ENCODE assay signal across 8 mouse cellular contexts in genomic region chr17:80471056-80471802, GRCm38 (mm10). TPM values are rescaled to one million over a fixed set of nuclear protein-coding genes. Genes with fewer than 3 reads are reported as not detected.
A peak's percentile ranks its signal among the peaks of the same experiment; 100 is the strongest.
DNase-seq lines count a peak whose midpoint lies in the region; ATAC-seq and TF ChIP-seq lines count a peak whose summit lies in the region.
"Had no signal": no experiment of that assay in that cellular context is flagged by ENCODE, and none has a peak within 500 bp of the region (broad histone marks: within the 10 kb centered on the region; RNA-seq: fewer than 3 reads in every experiment).

No protein-coding gene starts in this region.

- 41% methylated on average over 8 of the region's 8 CpGs for WGBS in kidney, embryonic 16.5 days
- 34% methylated on average over 8 of the region's 8 CpGs for WGBS in embryonic facial prominence, embryonic 14.5 days
- WGBS in midbrain, embryonic 13.5 days, result 32% methylated on average over 8 of the region's 8 CpGs

- H3K9ac ChIP-seq in kidney, embryonic 16.5 days (replicated peaks; ENCODE audit: low read length), result no peak overlapping the region
- 0 out of 2 replicates have a peak overlapping the region, but pooled peaks have one; percentile 14 for H3K9ac ChIP-seq in embryonic facial prominence, embryonic 14.5 days (ENCODE audit: low read depth, low read length)
- no peak overlapping the region for H3K9ac ChIP-seq in midbrain, embryonic 13.5 days (replicated peaks)

- H3K4me3 ChIP-seq in kidney, embryonic 16.5 days (ENCODE audit: low read length), result no peak overlapping the region
- no peak overlapping the region for H3K4me3 ChIP-seq in embryonic facial prominence, embryonic 14.5 days (ENCODE audit: low read depth, low read length)
- no peak overlapping the region for H3K4me3 ChIP-seq in midbrain, embryonic 13.5 days (replicated peaks)

- H3K27ac ChIP-seq in kidney, embryonic 16.5 days (ENCODE audit: low read length), result 0 out of 2 replicates have a peak overlapping the region, but pooled peaks have one; percentile 4
- no peak overlapping the region; the same call in 1 of the 2 replicates for H3K27ac ChIP-seq in embryonic facial prominence, embryonic 14.5 days (replicated peaks; ENCODE audit: low read depth, low read length)
- peak overlapping the region; percentile 59 for H3K27ac ChIP-seq in midbrain, embryonic 13.5 days
- H3K27ac ChIP-seq: kidney, postnatal 0 days had no signal

- no peak for DNase-seq in kidney, adult 11 months
- peak; percentile 64 for DNase-seq in brain, embryonic 14.5 days (ENCODE audit: low read depth)
- DNase-seq in embryonic facial prominence, embryonic 14.5 days (ENCODE audit: low spot score), result peak; percentile 39
- no peak for DNase-seq in right cerebral cortex, postnatal 10 days (ENCODE audit: low spot score in 2 of 2)
- DNase-seq in spleen, adult 18-20 months, result no peak

- H3K36me3 ChIP-seq in kidney, embryonic 16.5 days (ENCODE audit: insufficient read depth, low read length), result no peaks in the 10 kb centered on the region
- H3K36me3 ChIP-seq in embryonic facial prominence, embryonic 14.5 days (ENCODE audit: control insufficient read depth, insufficient read depth, low read length), result no peaks in the 10 kb centered on the region
- H3K36me3 ChIP-seq in midbrain, embryonic 13.5 days, result no peaks in the 10 kb centered on the region

- no peaks in the 10 kb centered on the region for H3K27me3 ChIP-seq in kidney, embryonic 16.5 days (ENCODE audit: insufficient read depth, low read length)
- H3K27me3 ChIP-seq in embryonic facial prominence, embryonic 14.5 days (replicated peaks; ENCODE audit: control insufficient read depth, insufficient read depth, low read length), result no peaks in the 10 kb centered on the region
- H3K27me3 ChIP-seq in midbrain, embryonic 13.5 days, result no peaks in the 10 kb centered on the region

- ATAC-seq in kidney, embryonic 16.5 days (ENCODE audit: low FRiP score, low TSS enrichment), result no peak
- ATAC-seq in embryonic facial prominence, embryonic 14.5 days (ENCODE audit: low read depth), result peak; percentile 70; the same call in 1 of the 2 replicates
- ATAC-seq in midbrain, embryonic 13.5 days, result peak; percentile 78; the same call in 1 of the 2 replicates

- no peaks in the 10 kb centered on the region for H3K9me3 ChIP-seq in kidney, embryonic 16.5 days (ENCODE audit: low read length)
- no peaks in the 10 kb centered on the region for H3K9me3 ChIP-seq in embryonic facial prominence, embryonic 14.5 days (ENCODE audit: control insufficient read depth, low read length)
- H3K9me3 ChIP-seq in midbrain, embryonic 13.5 days, result no peaks in the 10 kb centered on the region

- no peak for TF ChIP-seq CTCF in brain, embryonic 14.5 days (IDR thresholded peaks at IDR 0.05; ENCODE audit: borderline replicate concordance, extremely low read depth, insufficient read depth, insufficient read length)

- no peak overlapping the region for H3K4me2 ChIP-seq in kidney, embryonic 16.5 days (replicated peaks; ENCODE audit: low read depth, low read length)
- no peak overlapping the region for H3K4me2 ChIP-seq in embryonic facial prominence, embryonic 14.5 days (ENCODE audit: low read depth, low read length)
- no peak overlapping the region; the same call in 1 of the 2 replicates for H3K4me2 ChIP-seq in midbrain, embryonic 13.5 days (replicated peaks)

- peaks cover 10% of the 10 kb centered on the region; the same call in 1 of the 2 replicates for H3K4me1 ChIP-seq in kidney, embryonic 16.5 days (ENCODE audit: insufficient read depth, low read length)
- no peaks in the 10 kb centered on the region for H3K4me1 ChIP-seq in embryonic facial prominence, embryonic 14.5 days (ENCODE audit: control insufficient read depth, insufficient read depth, low read length)
- peaks cover 22% of the 10 kb centered on the region for H3K4me1 ChIP-seq in midbrain, embryonic 13.5 days (replicated peaks)

- no peak for TF ChIP-seq POLR2A in brain, embryonic 14.5 days (IDR thresholded peaks at IDR 0.05; ENCODE audit: borderline replicate concordance, extremely low read depth, insufficient read depth, insufficient read length, poor library complexity, severe bottlenecking)

RNA-seq across cellular contexts. Expression of gene Sos1, which starts 9.0 kb away (rescaled TPM):
- 3.9 and 4.6 TPM in 2 replicates for polyA plus RNA-seq in kidney, embryonic 16.5 days (2015; fragmentation: Nextera tagmentation; extraction: Ambion mirVana)
- polyA plus RNA-seq in brain, embryonic 14.5 days (2012; rRNA removed), result 11.9 and 21.9 TPM in 2 replicates
- polyA plus RNA-seq in embryonic facial prominence, embryonic 14.5 days (2014; fragmentation: Nextera tagmentation; extraction: Ambion mirVana), result 7.3 and 8.3 TPM in 2 replicates
- 7.2 and 7.3 TPM in 2 replicates for polyA plus RNA-seq in midbrain, embryonic 13.5 days (2015; fragmentation: Nextera tagmentation; extraction: Ambion mirVana)

Comparison
In these comparisons a context has a peak if more than half of its experiments do, and no peak if none do; other contexts are left out.
1. DNase-seq: peak in brain, embryonic 14.5 days (single experiment) and embryonic facial prominence, embryonic 14.5 days (single experiment); none in kidney, adult 11 months (single experiment), right cerebral cortex, postnatal 10 days (0 of 2) and spleen, adult 18-20 months (0 of 2).